Mouse (Mus musculus): ENCODE measurements around the gene Top1. TPM values are rescaled to one million over a fixed set of nuclear protein-coding genes. Genes with fewer than 3 reads are reported as not detected.
A peak's percentile ranks its signal among the peaks of the same experiment; 100 is the strongest.

Gene Top1
- total RNA-seq, 2 experiments from 2014 or later, result 56.2 to 63.2 TPM

GRCm38 (mm10) chr2:160722714-160723113 lies 77.0 kb downstream of the Top1 start:
- DNase-seq, result no peak

GRCm38 (mm10) chr2:160723613-160724375 lies 78.1 kb downstream of the Top1 start:
- DNase-seq, result no peak

- no peak for DNase-seq
Measured at GRCm38 (mm10) chr2:160724536-160724935, 78.8 kb downstream of the Top1 start.

GRCm38 (mm10) chr2:160725877-160726864 lies 80.5 kb downstream of the Top1 start:
- no peak for DNase-seq

GRCm38 (mm10) chr2:160728972-160729371 lies 83.3 kb downstream of the Top1 start:
- peak; percentile 4 for DNase-seq

- DNase-seq, result no peak
Measured at GRCm38 (mm10) chr2:160729436-160729835, 83.7 kb downstream of the Top1 start.

- DNase-seq, result peak; percentile 31
Measured at GRCm38 (mm10) chr2:160729851-160730796, 84.4 kb downstream of the Top1 start.

GRCm38 (mm10) chr2:160730797-160731116 lies 85.1 kb downstream of the Top1 start:
- DNase-seq, result no peak

GRCm38 (mm10) chr2:160731117-160731838 lies 85.6 kb downstream of the Top1 start, which contains the start of gene Plcg1:
Plcg1 (plus strand) TSS chr2:160731300.
- peak; percentile 95 for DNase-seq

- peak; percentile 78 for DNase-seq
Measured at GRCm38 (mm10) chr2:160731839-160732261, 86.2 kb downstream of the Top1 start.

- DNase-seq, result no peak
Measured at GRCm38 (mm10) chr2:160732420-160732995, 86.8 kb downstream of the Top1 start.

- DNase-seq, result no peak
Measured at GRCm38 (mm10) chr2:160733131-160733531, 87.4 kb downstream of the Top1 start.

GRCm38 (mm10) chr2:160734331-160734730 lies 88.6 kb downstream of the Top1 start:
- no peak for DNase-seq

GRCm38 (mm10) chr2:160735706-160736310 lies 90.1 kb downstream of the Top1 start:
- DNase-seq, result no peak

- no peak for DNase-seq
Measured at GRCm38 (mm10) chr2:160736466-160736865, 90.8 kb downstream of the Top1 start.

- peak; percentile 39 for DNase-seq
Measured at GRCm38 (mm10) chr2:160738354-160738753, 92.7 kb downstream of the Top1 start.

- no peak for DNase-seq
Measured at GRCm38 (mm10) chr2:160739647-160740356, 94.1 kb downstream of the Top1 start.

GRCm38 (mm10) chr2:160740521-160741156 lies 95.0 kb downstream of the Top1 start:
- no peak for DNase-seq

GRCm38 (mm10) chr2:160741580-160741979 lies 95.9 kb downstream of the Top1 start:
- no peak for DNase-seq
